Mouse (Mus musculus): Measurements from ENCODE around the gene Apc2. TPM values are rescaled to one million over a fixed set of nuclear protein-coding genes. Genes with fewer than 3 reads are reported as not detected.

The Apc2 gene
- polyA plus RNA-seq, 1 experiment, result 54.9 TPM

DNA sequence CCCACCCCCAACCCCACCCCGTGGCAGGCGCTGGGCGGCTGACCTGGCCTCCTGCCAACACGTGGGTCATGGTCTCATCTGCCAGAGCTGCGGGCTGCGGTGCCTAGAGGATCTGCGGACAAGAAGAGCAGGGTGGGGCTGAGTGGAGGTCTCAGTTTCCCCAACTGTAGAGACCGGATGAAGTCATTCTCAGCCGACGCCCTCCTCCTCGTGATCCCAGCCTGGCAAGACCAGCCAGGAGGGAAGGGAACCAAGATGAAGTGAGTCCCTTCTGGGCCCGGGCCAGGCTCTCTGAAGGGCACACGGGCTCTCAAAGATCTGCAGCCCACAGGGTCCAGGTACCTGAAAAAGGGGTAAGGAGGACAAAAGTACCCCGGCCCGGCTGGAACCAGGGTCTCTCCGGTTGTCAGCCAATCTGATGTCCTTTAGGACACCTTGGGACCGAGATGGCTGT is 51.8 kb downstream of the Apc2 start:
- Histone ChIP-seq H3K4me1 (ENCODE audit: control insufficient read depth, insufficient read depth, low read length) (peaks cover 2% of the 10 kb centered on the region; the same call in 1 of the 2 replicates), H3K4me3 (ENCODE audit: insufficient read depth, low read length) (peak overlapping the region; percentile 21; the same call in 1 of the 2 replicates), H3K27ac (ENCODE audit: insufficient read depth, low read length) (no peak overlapping the region)
- TF ChIP-seq CTCF (IDR thresholded peaks at IDR 0.05; ENCODE audit: extremely low read depth, insufficient read depth, low read length) (no peak), POLR2A (IDR thresholded peaks at IDR 0.05; ENCODE audit: extremely low read depth, insufficient read depth, low read length) (no peak)

DNA sequence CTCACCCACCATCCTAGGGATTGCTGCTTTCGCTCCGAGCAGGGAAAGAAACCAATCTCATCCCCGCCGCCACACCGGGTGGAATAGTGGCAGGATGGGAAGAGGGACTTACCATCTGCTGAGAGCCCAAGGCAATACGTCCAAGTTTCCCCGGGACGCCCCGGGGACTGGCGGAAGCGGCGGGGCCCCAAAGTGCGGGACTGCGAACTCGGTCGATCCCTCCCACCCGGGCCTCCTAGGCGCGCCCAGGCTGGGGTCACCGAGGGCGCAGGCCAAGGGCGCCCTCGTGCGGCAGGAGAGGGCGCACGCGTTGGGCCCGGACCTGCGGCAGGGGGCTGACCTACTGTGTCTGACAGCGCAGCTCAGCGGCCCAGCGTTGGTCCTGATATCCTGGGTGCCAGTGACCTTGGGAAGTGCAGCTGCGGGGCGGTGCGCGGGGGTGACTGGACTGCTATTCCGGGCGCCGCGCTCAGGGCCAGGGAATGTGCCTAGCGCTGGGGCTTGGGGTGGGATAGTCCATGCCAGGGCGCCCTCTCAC is 52.5 kb downstream of the Apc2 start, which contains the start of gene Adamtsl5:
Gene Adamtsl5 (minus strand): TSS at position 169 of the 538 bp plus-strand sequence.
- peak within 1 kb of the TSS; percentile 21; the same call in 1 of the 2 replicates for H3K4me3 ChIP-seq (ENCODE audit: insufficient read depth, low read length)
- TF ChIP-seq POLR2A (IDR thresholded peaks at IDR 0.05; ENCODE audit: extremely low read depth, insufficient read depth, low read length) (no peak), CTCF (IDR thresholded peaks at IDR 0.05; ENCODE audit: extremely low read depth, insufficient read depth, low read length) (no peak)

DNA sequence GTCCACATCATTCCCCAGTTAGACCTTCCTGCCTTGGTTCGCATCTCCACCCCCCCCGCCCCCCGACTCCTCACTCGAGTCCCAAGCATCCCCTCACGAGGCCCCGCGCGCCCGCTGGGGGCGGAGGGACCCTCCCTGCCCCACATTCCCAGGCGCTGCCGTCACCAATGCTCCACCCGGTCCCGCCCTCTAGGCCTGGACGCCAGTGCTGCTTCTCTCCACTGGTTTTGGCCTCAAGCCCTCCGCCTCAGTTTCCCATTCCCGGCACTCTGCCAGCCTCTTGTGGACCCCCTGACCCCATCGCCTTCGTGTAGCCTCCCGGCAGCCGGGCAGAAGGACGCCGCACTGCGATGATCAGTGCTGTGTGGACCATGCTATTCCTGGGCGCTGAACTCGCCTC is 53.2 kb downstream of the Apc2 start:
- H3K4me3 ChIP-seq (ENCODE audit: insufficient read depth, low read length), result no peak overlapping the region
- H3K27ac ChIP-seq (ENCODE audit: insufficient read depth, low read length), result no peak overlapping the region
- no peak for TF ChIP-seq POLR2A (IDR thresholded peaks at IDR 0.05; ENCODE audit: extremely low read depth, insufficient read depth, low read length)
- no peak for TF ChIP-seq CTCF (IDR thresholded peaks at IDR 0.05; ENCODE audit: extremely low read depth, insufficient read depth, low read length)

More for the DNA sequence above, 52.5 kb downstream of the Apc2 start, which contains the start of gene Adamtsl5:
- Histone ChIP-seq H3K4me1 (ENCODE audit: control insufficient read depth, insufficient read depth, low read length) (peaks cover 2% of the 10 kb centered on the region; the same call in 1 of the 2 replicates), H3K27ac (ENCODE audit: insufficient read depth, low read length) (no peak within 1 kb of the TSS)

DNA sequence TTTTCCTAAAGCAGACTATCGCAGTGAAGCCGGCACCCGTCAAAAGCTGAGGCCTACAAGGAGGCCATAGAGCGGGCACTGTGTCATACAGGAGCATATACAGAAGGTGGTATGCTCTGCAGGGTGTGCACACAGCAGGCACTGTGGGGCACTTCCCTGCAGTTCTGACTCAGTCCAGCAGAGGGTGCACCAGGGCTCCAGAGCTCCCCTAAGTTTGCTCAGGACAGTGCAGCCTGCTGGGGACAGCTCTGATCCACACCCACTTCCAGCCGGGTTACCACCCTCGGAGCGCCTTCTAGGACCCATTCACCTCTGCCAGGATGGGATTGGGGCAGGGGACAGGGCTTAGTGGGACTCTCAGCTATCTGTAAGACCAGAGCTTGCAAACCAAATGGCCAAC is 54.5 kb downstream of the Apc2 start:
- H3K4me1 ChIP-seq (ENCODE audit: control insufficient read depth, insufficient read depth, low read length), result no peaks in the 10 kb centered on the region
- H3K27ac ChIP-seq (ENCODE audit: insufficient read depth, low read length), result no peak overlapping the region
- no peak overlapping the region for H3K4me3 ChIP-seq (ENCODE audit: insufficient read depth, low read length)
- TF ChIP-seq POLR2A (IDR thresholded peaks at IDR 0.05; ENCODE audit: extremely low read depth, insufficient read depth, low read length) (no peak), CTCF (IDR thresholded peaks at IDR 0.05; ENCODE audit: extremely low read depth, insufficient read depth, low read length) (peak; percentile 91)

More for the DNA sequence above, 53.2 kb downstream of the Apc2 start:
- peaks cover 2% of the 10 kb centered on the region; the same call in 1 of the 2 replicates for H3K4me1 ChIP-seq (ENCODE audit: control insufficient read depth, insufficient read depth, low read length)

DNA sequence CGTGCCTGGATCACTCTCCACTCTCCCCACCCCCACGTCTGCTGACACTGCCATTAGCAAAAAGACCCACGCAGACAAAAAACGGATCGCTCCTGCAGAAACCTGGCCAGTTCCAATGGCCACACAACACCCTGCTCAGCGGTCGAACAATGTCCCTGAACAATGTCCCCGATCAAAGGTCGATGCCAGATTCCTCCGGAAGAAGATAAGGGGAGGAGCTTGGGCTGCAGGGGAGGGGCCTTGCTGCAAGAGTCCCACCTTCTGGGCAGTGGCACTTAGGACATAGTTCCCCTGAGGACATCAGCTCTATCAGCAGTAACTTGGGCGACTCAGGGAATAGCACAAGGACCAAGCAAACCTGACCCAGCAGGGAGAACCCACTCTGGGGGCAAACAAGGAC is 56.1 kb downstream of the Apc2 start:
- no peak overlapping the region for H3K27ac ChIP-seq (ENCODE audit: insufficient read depth, low read length)
- no peaks in the 10 kb centered on the region for H3K4me1 ChIP-seq (ENCODE audit: control insufficient read depth, insufficient read depth, low read length)
- H3K4me3 ChIP-seq (ENCODE audit: insufficient read depth, low read length), result no peak overlapping the region
- TF ChIP-seq POLR2A (IDR thresholded peaks at IDR 0.05; ENCODE audit: extremely low read depth, insufficient read depth, low read length), result no peak
- no peak for TF ChIP-seq CTCF (IDR thresholded peaks at IDR 0.05; ENCODE audit: extremely low read depth, insufficient read depth, low read length)

DNA sequence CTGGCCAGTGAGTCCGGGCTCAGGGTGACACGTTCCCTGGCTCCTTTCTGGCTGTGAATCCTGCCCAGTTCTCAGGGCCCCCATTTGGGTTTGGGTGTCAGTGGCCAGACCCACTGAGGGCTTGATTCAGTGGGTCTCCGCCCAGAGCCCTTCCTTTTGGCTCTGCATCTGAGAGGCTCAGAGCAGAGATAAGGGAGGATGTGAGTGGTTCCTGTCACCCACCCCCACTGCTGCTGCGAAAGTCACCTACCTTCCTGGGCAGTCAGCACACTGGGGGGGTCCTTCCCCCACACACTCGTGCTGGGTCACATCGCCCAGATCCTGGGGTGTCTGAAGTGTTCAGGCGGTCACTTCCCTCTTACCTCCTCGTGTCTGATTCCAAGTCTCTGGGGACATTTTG is 57.0 kb downstream of the Apc2 start:
- no peak overlapping the region for H3K27ac ChIP-seq (ENCODE audit: insufficient read depth, low read length)
- H3K4me1 ChIP-seq (ENCODE audit: control insufficient read depth, insufficient read depth, low read length), result no peaks in the 10 kb centered on the region
- TF ChIP-seq CTCF (IDR thresholded peaks at IDR 0.05; ENCODE audit: extremely low read depth, insufficient read depth, low read length) (no peak), POLR2A (IDR thresholded peaks at IDR 0.05; ENCODE audit: extremely low read depth, insufficient read depth, low read length) (no peak)
- H3K4me3 ChIP-seq (ENCODE audit: insufficient read depth, low read length), result no peak overlapping the region

DNA sequence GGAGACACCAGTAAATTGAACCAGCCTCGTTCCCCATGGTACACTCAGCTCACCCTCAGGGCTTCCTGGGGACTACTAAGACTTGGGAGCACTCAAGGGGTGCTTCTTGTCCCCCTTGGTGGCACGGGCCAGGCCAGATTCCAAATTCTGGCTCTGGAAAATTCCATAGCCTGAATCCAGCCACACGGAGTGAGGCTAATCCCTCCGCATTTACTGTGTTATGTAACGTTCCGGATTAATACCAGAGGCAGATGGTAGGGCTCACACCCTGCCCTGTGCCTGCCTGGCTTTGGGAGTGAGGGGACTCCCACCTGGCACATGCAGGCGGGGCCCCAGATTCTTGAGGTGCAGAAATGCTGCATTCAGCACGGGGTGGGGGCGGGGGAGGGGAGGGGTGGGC is 59.7 kb downstream of the Apc2 start:
- Histone ChIP-seq H3K4me3 (ENCODE audit: insufficient read depth, low read length) (0 out of 2 replicates have a peak overlapping the region, but pooled peaks have one; percentile 48), H3K4me1 (ENCODE audit: control insufficient read depth, insufficient read depth, low read length) (no peaks in the 10 kb centered on the region), H3K27ac (ENCODE audit: insufficient read depth, low read length) (no peak overlapping the region)
- TF ChIP-seq CTCF (IDR thresholded peaks at IDR 0.05; ENCODE audit: extremely low read depth, insufficient read depth, low read length), result no peak
- no peak for TF ChIP-seq POLR2A (IDR thresholded peaks at IDR 0.05; ENCODE audit: extremely low read depth, insufficient read depth, low read length)

DNA sequence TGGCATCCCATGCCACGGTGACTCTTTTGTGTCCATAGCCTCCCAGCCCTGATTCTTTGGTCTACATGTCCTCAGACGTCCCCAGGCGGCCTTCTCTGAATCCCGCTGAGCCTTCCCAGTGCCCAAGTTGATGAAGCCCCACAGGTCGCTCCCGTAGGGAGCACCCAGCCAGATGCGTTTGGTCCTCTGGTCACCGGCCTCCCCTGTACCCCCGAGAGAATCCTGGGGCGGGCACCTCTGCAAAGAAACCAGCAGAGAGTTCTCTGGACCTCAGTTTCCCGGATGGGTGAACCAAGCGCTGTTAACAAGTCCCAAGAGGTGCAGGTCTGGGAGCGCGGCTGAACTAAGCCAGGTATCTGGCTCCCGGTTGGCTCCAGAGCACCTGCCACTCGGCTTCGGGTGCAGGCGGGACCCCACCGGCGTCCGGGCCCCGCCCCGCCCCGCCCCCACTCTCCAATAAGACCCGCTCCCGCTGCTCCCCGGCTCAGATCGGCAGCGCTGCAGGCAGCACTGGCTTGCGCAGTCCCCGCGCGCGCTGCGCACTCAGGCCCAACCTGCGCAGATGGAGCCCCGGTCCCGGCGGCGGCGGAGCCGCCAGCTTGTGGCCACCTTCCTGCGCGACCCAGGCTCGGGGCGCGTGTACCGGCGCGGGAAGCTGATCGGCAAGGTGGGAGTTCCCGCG is 60.4 kb downstream of the Apc2 start, which contains the start of gene Plk5:
Gene Plk5 (plus strand): TSS at position 459 of the 682 bp plus-strand sequence.
- TF ChIP-seq CTCF (IDR thresholded peaks at IDR 0.05; ENCODE audit: extremely low read depth, insufficient read depth, low read length) (no peak), POLR2A (IDR thresholded peaks at IDR 0.05; ENCODE audit: extremely low read depth, insufficient read depth, low read length) (no peak)
- Histone ChIP-seq H3K27ac (ENCODE audit: insufficient read depth, low read length) (no peak within 1 kb of the TSS), H3K4me1 (ENCODE audit: control insufficient read depth, insufficient read depth, low read length) (no peaks in the 10 kb centered on the region), H3K4me3 (ENCODE audit: insufficient read depth, low read length) (peak within 1 kb of the TSS; percentile 48)

DNA sequence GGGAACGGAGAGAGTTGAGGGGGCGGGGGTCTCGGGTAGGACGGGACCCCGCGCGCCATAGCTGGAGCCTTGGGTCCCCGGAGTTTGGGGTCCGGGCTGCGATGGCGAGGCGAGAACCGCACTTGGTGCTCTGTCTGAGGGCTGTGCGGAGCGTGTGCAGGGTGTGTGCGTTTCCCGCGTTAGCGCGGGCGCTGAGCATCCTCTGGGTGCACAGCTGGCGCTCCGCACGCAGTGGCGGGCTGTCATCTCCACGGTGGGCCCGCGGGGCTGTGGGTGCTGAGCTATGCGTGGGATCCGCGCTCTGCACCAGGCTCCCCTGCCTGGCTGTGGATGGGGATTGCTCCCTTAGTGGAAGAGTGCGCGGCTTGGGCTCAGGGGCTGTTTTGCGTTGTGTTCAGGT is 61.0 kb downstream of the Apc2 start:
- peak overlapping the region; percentile 48 for H3K4me3 ChIP-seq (ENCODE audit: insufficient read depth, low read length)
- H3K4me1 ChIP-seq (ENCODE audit: control insufficient read depth, insufficient read depth, low read length), result no peaks in the 10 kb centered on the region
- H3K27ac ChIP-seq (ENCODE audit: insufficient read depth, low read length), result no peak overlapping the region
- TF ChIP-seq CTCF (IDR thresholded peaks at IDR 0.05; ENCODE audit: extremely low read depth, insufficient read depth, low read length) (no peak), POLR2A (IDR thresholded peaks at IDR 0.05; ENCODE audit: extremely low read depth, insufficient read depth, low read length) (no peak)

DNA sequence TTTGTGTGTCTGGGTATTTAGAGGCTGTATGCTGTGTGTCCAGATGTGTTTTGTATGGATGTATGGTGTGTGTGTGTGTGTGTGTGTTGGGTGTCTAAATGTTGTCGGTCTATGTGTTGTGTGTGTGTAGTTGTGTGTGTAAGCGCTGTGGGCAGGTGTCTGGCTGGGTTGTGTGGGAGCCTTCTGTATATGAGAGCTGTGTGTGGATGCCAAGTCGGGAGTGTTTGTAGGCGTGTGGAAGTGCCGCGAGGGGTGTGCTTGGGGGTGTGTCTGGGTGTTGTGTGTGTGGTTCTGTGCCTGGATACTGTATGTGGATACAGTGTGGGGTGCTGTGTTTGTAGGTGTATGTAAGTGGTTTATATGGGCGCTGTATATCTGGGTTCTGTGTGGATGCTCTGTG is 61.6 kb downstream of the Apc2 start:
- Histone ChIP-seq H3K4me1 (ENCODE audit: control insufficient read depth, insufficient read depth, low read length) (no peaks in the 10 kb centered on the region), H3K27ac (ENCODE audit: insufficient read depth, low read length) (no peak overlapping the region), H3K4me3 (ENCODE audit: insufficient read depth, low read length) (peak overlapping the region; percentile 48)
- TF ChIP-seq POLR2A (IDR thresholded peaks at IDR 0.05; ENCODE audit: extremely low read depth, insufficient read depth, low read length) (no peak), CTCF (IDR thresholded peaks at IDR 0.05; ENCODE audit: extremely low read depth, insufficient read depth, low read length) (no peak)

Data from cortical plate, adult 2 months (tissue).